Mouse (Mus musculus) heart, adult 2 months (tissue): ENCODE measurements around the gene Gm21317. TPM values are rescaled to one million over a fixed set of nuclear protein-coding genes. Genes with fewer than 3 reads are reported as not detected.
"Not testable (repeated sequence)": the region's sequence is repeated elsewhere in the genome, so short reads cannot be mapped to it uniquely, and the experiment has no call there.

ENCODE experiments used
- DNase-seq, 2 experiments: peaks; one replicate each; pipeline ENCODE4 v3.0.0; 2021
- H3K27ac ChIP-seq: fragments of 200-600 bp; 2 replicates; pipeline ENCODE4 v1.8.1; 2022
- H3K27me3 ChIP-seq: fragments of 200-500 bp; 2 replicates; pipeline ENCODE4 v1.6.1; 2012; ENCODE audit warnings: mild to moderate bottlenecking, low read length, inconsistent platforms, mixed read lengths; ENCODE audit not compliant: control insufficient read depth, insufficient read depth
- H3K36me3 ChIP-seq: fragments of 200-500 bp; 2 replicates; pipeline ENCODE4 v1.6.1; 2012; ENCODE audit warnings: low read length, inconsistent platforms; ENCODE audit not compliant: control insufficient read depth, insufficient read depth
- H3K4me1 ChIP-seq: fragments of 200-500 bp; 2 replicates; pipeline ENCODE4 v1.6.1; 2011; ENCODE audit warnings: low read length; ENCODE audit not compliant: control insufficient read depth, insufficient read depth
- H3K4me3 ChIP-seq: fragments of 200-600 bp; 2 replicates; pipeline ENCODE4 v1.8.1; 2022
- H3K79me2 ChIP-seq: fragments of 200-500 bp; replicated peaks from 2 replicates; pipeline ENCODE4 v1.6.1; 2012; ENCODE audit warnings: mild to moderate bottlenecking, inconsistent platforms, low read length, moderate library complexity, mixed read lengths; ENCODE audit not compliant: control insufficient read depth, insufficient read depth
- H3K9ac ChIP-seq: fragments of 200-500 bp; 2 replicates; pipeline ENCODE4 v1.6.1; 2012; ENCODE audit warnings: low read depth, mild to moderate bottlenecking, control low read depth, inconsistent platforms, low read length, mixed read lengths
- WGBS: fragments of 180-500 bp; shearing (Covaris S2); methylation state at CpG from one replicate; pipeline ENCODE4 v1.1.7; 2018; 5-methylcytosine and 5-hydroxymethylcytosine counted together
- intact Hi-C: fragments of 180-260 bp; cut with DNase I; formaldehyde crosslinking; loops from one replicate; pipeline ENCODE4 v1.15.1; 2025
- long read RNA-seq: library from polyadenylated mRNA; stranded (forward); transcript quantifications from one replicate; pipeline ENCODE4 v2.0.0, GENCODE M21; 2021
- polyA plus RNA-seq: library from polyadenylated mRNA; depleted of rRNA; stranded (reverse); fragments of >200 nt; gene quantifications from 2 replicates; pipeline ENCODE4 v1.2.3, GENCODE M21; 2012; rRNA removed
- total RNA-seq, 2 experiments: library from RNA; stranded (reverse); gene quantifications; 2 replicates each; pipeline ENCODE4 v1.2.3; 2021

Gene Gm21317
- total RNA-seq (not detected), polyA plus RNA-seq (not detected in 2 replicates)
- long read RNA-seq = 0 reads

GRCm38 (mm10) chrY:82224927-82225326, at the start of gene Gm21317:
TSS of gene Gm21317 (plus strand) at chrY:82225227.
- intact Hi-C loops, H3K27me3 ChIP-seq, DNase-seq, H3K9ac ChIP-seq, H3K79me2 ChIP-seq, H3K4me1 ChIP-seq, H3K4me3 ChIP-seq, H3K27ac ChIP-seq, H3K36me3 ChIP-seq: not testable (repeated sequence)
- no CpG with 5 or more reads among the region's 6 CpGs for whole genome bisulfite sequencing
